Mouse (Mus musculus) hindbrain, embryonic 16.5 days (tissue): Measurements from ENCODE around the gene Ubp1. TPM values are rescaled to one million over a fixed set of nuclear protein-coding genes. Genes with fewer than 3 reads are reported as not detected.

Source experiments
- ATAC-seq: fragments of 200-750 bp; cut with Nextera tagmentation; 2 replicates; pipeline ENCODE4 v1.8.0; 2017; ENCODE audit warnings: moderate TSS enrichment, moderate library complexity
- H3K27ac ChIP-seq: fragments of 300-500 bp; sonication (generic); 2 replicates; pipeline ENCODE4 v1.5.1; 2014; ENCODE audit warnings: low read depth, mild to moderate bottlenecking, control low read depth, low read length, moderate library complexity
- H3K27me3 ChIP-seq: fragments of 300-500 bp; sonication (generic); replicated peaks from 2 replicates; pipeline ENCODE4 v1.6.1; 2014; ENCODE audit warnings: low read length; ENCODE audit not compliant: control insufficient read depth, insufficient read depth
- H3K36me3 ChIP-seq: fragments of 300-500 bp; sonication (generic); 2 replicates; pipeline ENCODE4 v1.6.1; 2014; ENCODE audit warnings: mild to moderate bottlenecking, low read length, moderate library complexity, mixed read lengths; ENCODE audit not compliant: control insufficient read depth, insufficient read depth
- H3K4me1 ChIP-seq: fragments of 300-500 bp; sonication (generic); 2 replicates; pipeline ENCODE4 v1.6.1; 2014; ENCODE audit warnings: low read depth, low read length; ENCODE audit not compliant: control insufficient read depth, insufficient read depth
- H3K4me2 ChIP-seq: fragments of 300-500 bp; sonication (generic); 2 replicates; pipeline ENCODE4 v1.6.1; 2014; ENCODE audit warnings: mild to moderate bottlenecking, low read length, control low read depth, moderate library complexity
- H3K4me3 ChIP-seq: fragments of 300-500 bp; sonication (generic); 2 replicates; pipeline ENCODE4 v1.5.1; 2014; ENCODE audit warnings: mild to moderate bottlenecking, low read length, control low read depth, moderate library complexity
- H3K9ac ChIP-seq: fragments of 300-500 bp; sonication (generic); 2 replicates; pipeline ENCODE4 v1.6.1; 2014; ENCODE audit warnings: low read depth, mild to moderate bottlenecking, control low read depth, low read length, moderate library complexity
- H3K9me3 ChIP-seq: fragments of 300-500 bp; sonication (generic); 2 replicates; pipeline ENCODE4 v1.6.1; 2014; ENCODE audit warnings: mild to moderate bottlenecking, low read length, moderate library complexity; ENCODE audit not compliant: control insufficient read depth
- WGBS: fragments of 180-500 bp; shearing (Covaris S2); extraction: QIAGEN DNeasy Blood & Tissue Kit; methylation state at CpG from one replicate; pipeline ENCODE4 v1.1.7; 2014; 5-methylcytosine and 5-hydroxymethylcytosine counted together
- polyA plus RNA-seq: library from polyadenylated mRNA; unstranded; fragments of >200 nt; fragmentation: Nextera tagmentation; extraction: Ambion mirVana; gene quantifications from 2 replicates; pipeline ENCODE4 v1.2.1, GENCODE M21; 2015

The Ubp1 gene
- polyA plus RNA-seq, 1 experiment from 2014 or later, result 21.3 TPM

DNA sequence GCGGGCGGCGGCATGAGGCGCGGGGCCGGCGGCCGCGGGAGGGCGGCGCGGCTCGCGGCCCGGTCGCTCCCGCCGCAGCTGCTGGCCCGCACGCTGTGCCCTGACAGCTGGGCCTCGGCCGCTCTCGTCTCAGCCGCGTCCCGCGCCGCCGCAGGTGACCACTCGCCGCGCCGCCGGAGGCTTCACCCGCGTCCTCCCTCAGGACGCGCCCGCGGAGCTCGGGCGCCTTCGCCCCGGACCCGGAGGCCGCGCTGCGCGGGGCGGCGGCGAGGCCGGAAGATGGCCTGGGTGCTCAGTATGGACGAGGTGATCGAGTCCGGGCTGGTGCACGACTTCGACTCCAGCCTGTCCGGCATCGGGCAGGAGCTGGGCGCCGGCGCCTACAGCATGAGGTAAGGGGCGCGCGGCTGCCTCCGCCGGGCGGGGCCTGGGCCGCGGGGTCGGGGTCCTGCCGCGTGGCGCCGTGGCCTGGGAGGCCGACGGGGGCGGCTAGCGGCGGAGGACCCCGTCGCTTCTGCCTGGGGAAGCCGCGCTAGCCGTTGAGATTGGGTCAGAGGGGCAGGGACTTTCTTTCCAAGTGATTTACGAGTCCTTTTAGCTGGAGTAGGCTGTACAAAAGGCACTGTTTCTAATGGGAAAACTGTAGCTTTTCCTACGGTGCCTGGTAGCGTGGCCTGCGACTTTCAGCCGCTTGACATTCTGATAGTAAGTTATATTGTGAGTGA, 803 bp downstream of the Ubp1 start:
- H3K27ac ChIP-seq, result peak overlapping the region; percentile 89
- H3K27me3 ChIP-seq, result no peaks in the 10 kb centered on the region
- peak; percentile 12; the same call in 1 of the 2 replicates for ATAC-seq
- H3K4me1 ChIP-seq, result peaks cover 18% of the 10 kb centered on the region
- H3K9me3 ChIP-seq, result no peaks in the 10 kb centered on the region
- no peaks in the 10 kb centered on the region for H3K36me3 ChIP-seq
- under 1% methylated on average over 54 of the region's 91 CpGs for WGBS
- H3K9ac ChIP-seq, result peak overlapping the region; percentile 94
- H3K4me3 ChIP-seq, result peak overlapping the region; percentile 88
- H3K4me2 ChIP-seq, result peak overlapping the region; percentile 74

DNA sequence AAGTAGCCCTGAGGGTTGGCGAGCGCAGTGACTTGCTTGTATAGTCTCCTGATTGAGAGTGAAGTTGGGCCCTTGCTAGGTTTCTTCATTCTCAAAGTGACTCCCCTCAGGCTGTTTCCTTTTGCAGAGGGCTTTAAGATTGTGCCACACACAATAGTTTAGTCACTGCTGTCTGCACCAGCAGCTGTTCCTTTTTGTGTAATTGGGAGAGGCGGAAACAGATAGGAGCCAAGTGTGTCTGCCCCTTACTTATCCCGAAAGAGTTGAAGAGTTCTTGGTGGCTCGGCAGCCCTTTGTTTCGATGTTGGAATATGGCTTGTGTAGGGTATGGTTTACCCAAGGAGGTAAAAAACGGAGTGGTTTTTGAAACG, 1.4 kb downstream of the Ubp1 start:
- WGBS, result under 1% methylated on average over 8 of the region's 8 CpGs
- H3K27ac ChIP-seq, result peak overlapping the region; percentile 89
- no peaks in the 10 kb centered on the region for H3K27me3 ChIP-seq
- H3K36me3 ChIP-seq, result no peaks in the 10 kb centered on the region
- no peaks in the 10 kb centered on the region for H3K9me3 ChIP-seq
- peak overlapping the region; percentile 88 for H3K4me3 ChIP-seq
- H3K4me2 ChIP-seq, result peak overlapping the region; percentile 74
- peaks cover 18% of the 10 kb centered on the region for H3K4me1 ChIP-seq
- no peak for ATAC-seq
- H3K9ac ChIP-seq, result peak overlapping the region; percentile 94

DNA sequence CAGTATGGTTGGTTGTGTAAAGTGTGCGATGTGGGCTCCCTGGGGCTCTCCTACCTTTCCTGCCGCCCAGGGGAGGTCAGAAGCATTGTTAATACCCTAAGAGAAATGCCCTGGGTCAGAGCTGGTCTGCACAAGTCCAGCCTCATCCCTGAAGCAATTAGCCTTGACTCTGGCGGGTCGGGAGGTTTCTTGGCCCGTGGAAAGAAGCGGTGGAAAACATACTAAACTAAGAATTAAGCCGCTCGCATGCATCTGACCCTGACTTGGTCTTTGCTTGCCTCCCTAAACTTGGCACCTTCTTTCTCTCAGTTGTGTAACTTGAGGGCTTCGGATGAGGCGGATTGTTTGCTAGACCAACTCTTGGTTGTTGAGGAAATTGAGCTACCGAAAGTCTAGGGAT, 1.8 kb downstream of the Ubp1 start:
- H3K4me1 ChIP-seq, result peaks cover 18% of the 10 kb centered on the region
- H3K9ac ChIP-seq, result peak overlapping the region; percentile 94; the same call in 1 of the 2 replicates
- no peaks in the 10 kb centered on the region for H3K36me3 ChIP-seq
- H3K27me3 ChIP-seq, result no peaks in the 10 kb centered on the region
- no peak overlapping the region for H3K27ac ChIP-seq
- H3K4me3 ChIP-seq, result peak overlapping the region; percentile 88
- no peak for ATAC-seq
- no peaks in the 10 kb centered on the region for H3K9me3 ChIP-seq
- H3K4me2 ChIP-seq, result peak overlapping the region; percentile 74
- 30% methylated on average over 11 of the region's 11 CpGs for WGBS

DNA sequence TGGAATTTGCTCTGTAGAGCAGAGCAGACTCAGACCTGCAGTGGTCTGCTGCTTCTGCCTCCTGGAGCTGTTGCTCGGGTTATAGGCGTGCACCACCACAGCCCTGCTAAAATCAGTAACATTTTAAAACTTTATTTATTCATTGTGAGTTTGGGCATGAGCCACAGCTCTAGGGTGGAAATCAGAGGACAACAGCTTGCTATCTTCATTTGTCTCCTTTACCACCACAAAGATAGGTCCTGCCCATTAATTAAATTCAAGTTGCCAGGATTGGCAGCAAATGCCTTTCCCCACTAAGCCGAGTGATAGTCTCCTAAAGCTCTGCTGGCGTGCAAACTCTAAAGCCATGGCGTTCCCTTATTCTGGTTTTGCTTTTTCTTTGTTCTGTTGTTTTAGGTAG, 4.9 kb downstream of the Ubp1 start:
- WGBS, result 69% methylated on average over 5 of the region's 5 CpGs
- Histone ChIP-seq H3K9me3 (no peaks in the 10 kb centered on the region), H3K27me3 (no peaks in the 10 kb centered on the region), H3K4me2 (no peak overlapping the region), H3K9ac (no peak overlapping the region), H3K27ac (no peak overlapping the region), H3K36me3 (no peaks in the 10 kb centered on the region), H3K4me3 (no peak overlapping the region), H3K4me1 (peaks cover 18% of the 10 kb centered on the region)
- ATAC-seq, result no peak

DNA sequence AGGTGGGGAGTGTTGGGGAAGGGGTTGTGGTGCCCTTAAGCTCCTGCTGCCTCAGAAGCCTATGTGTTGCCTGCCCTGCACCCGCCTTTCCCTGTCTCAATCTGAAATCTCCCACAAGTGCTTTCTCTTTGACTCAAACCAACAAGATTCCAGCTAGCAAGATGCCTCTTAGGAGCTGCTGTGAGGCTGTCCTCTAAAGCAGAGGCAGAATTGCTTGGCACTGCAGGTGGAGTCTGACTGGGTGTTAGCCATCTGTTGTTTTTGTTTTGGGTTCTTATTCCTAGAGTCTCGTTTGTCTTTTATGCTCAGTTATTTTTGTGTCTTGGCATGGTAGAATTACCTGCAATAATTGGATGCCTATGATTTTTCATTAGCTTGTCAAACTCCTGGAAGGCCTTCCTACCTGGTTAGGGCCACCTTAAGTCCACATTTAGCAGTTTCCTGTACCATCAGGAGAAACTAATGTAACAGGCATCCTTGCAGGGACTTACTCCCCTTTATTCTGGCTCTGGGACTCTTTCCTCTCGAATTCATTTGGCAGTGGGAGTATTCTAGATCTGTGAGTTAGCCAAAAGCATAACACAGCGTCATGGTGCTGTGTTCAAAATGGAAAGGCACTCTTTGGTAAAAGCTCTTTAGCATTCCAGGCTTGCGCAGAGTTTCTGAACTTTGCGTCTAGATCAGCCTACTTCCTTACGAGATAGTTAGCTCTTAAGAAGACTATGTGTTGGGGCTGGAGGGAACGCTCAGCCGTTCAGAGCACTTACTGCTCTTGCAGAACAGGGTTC, 8.5 kb downstream of the Ubp1 start:
- Histone ChIP-seq H3K4me1 (no peaks in the 10 kb centered on the region; the same call in none of the 2 replicates), H3K9me3 (no peaks in the 10 kb centered on the region), H3K27ac (0 out of 2 replicates have a peak overlapping the region, but pooled peaks have one; percentile 12), H3K4me3 (no peak overlapping the region), H3K9ac (no peak overlapping the region), H3K27me3 (no peaks in the 10 kb centered on the region), H3K36me3 (no peaks in the 10 kb centered on the region), H3K4me2 (no peak overlapping the region)
- 83% methylated on average over 9 of the region's 9 CpGs for WGBS
- no peak for ATAC-seq

DNA sequence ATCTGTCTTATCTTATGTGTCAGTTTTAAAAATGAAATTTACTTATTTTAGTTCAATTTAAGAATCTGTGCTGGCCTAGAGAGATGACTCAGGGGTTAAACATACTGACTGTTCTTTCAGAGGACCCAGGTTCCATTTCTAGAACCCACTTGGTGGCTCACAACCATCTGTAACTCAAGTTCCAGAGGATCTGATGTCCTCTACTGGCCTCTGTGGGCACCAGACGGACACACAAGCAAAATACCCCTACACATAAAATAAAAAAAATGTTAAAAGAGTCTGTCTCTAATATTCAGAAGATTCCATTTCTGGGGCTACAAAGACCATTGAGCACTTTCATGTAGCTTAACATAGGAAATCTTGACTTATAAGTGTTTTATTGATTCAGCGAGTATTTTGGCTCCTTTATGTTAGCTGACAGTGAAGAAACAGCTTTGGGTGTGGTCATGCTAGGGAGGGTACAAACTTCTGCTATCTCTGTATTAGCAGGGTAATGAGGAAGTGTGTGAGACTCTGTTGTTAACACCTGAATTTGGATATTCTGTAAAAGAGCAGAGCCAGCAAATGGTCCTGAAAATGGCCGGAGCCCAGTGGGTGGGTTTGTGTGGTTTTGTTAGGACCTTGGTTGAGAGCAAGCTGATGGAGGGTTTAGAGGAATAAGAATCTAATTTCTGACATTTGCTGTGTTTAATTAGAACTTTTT, 10.5 kb downstream of the Ubp1 start:
- no peaks in the 10 kb centered on the region for H3K9me3 ChIP-seq
- peaks cover 5% of the 10 kb centered on the region; the same call in 1 of the 2 replicates for H3K36me3 ChIP-seq
- H3K4me1 ChIP-seq, result no peaks in the 10 kb centered on the region
- H3K9ac ChIP-seq, result no peak overlapping the region
- H3K4me3 ChIP-seq, result no peak overlapping the region
- ATAC-seq, result no peak
- H3K27ac ChIP-seq, result no peak overlapping the region
- 96% methylated on average over 3 of the region's 3 CpGs for WGBS
- H3K4me2 ChIP-seq, result no peak overlapping the region
- H3K27me3 ChIP-seq, result no peaks in the 10 kb centered on the region

DNA sequence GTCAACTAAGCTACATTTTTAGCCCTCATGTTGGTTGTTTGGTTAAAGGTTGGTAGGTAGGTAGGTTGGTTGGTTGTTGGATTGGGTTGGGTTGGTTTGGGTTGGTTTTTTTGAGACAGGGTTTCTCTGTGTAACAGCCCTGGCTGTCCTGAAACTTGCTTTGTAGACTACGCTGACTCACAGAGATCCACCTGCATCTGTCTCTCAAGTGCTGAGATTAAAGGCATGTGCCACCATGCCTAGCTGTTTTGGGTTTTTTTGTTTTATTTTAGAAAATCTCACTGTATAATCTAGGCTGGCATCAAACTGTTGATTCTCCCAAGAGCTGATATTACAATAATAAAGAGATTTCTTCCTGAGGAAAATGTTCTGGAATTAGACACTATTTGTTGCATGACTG, 12.6 kb downstream of the Ubp1 start:
- ATAC-seq, result no peak
- 100% methylated on average over 1 of the region's 1 CpGs for WGBS
- Histone ChIP-seq H3K9ac (no peak overlapping the region), H3K4me3 (no peak overlapping the region), H3K9me3 (no peaks in the 10 kb centered on the region), H3K27me3 (no peaks in the 10 kb centered on the region), H3K27ac (no peak overlapping the region), H3K4me1 (no peaks in the 10 kb centered on the region), H3K36me3 (peaks cover 5% of the 10 kb centered on the region; the same call in 1 of the 2 replicates), H3K4me2 (no peak overlapping the region)

DNA sequence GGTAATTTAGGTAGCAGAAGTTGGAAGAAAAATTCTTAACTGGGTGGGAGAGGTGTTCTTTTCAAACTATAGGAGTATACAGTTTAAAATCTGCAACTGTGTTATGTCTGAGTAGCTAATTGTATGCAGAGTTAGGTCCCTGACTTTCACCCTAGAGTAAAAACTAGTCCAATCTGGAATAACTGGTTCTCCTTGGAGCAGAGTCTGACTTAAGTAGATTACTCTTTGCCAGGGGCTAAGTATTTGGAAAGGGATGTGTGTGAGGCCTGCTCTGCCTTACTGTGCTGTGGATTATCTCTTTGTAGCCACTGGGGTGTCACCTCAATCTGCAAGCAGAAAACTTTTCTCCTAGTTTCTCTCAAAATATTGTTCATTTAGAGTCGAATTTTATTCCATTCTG, 16.5 kb downstream of the Ubp1 start:
- Histone ChIP-seq H3K9ac (no peak overlapping the region), H3K36me3 (peaks cover 5% of the 10 kb centered on the region; the same call in 1 of the 2 replicates), H3K27me3 (no peaks in the 10 kb centered on the region), H3K9me3 (no peaks in the 10 kb centered on the region), H3K4me3 (no peak overlapping the region), H3K27ac (no peak overlapping the region), H3K4me1 (no peaks in the 10 kb centered on the region), H3K4me2 (no peak overlapping the region)
- 91% methylated on average over 1 of the region's 1 CpGs for WGBS
- no peak for ATAC-seq

DNA sequence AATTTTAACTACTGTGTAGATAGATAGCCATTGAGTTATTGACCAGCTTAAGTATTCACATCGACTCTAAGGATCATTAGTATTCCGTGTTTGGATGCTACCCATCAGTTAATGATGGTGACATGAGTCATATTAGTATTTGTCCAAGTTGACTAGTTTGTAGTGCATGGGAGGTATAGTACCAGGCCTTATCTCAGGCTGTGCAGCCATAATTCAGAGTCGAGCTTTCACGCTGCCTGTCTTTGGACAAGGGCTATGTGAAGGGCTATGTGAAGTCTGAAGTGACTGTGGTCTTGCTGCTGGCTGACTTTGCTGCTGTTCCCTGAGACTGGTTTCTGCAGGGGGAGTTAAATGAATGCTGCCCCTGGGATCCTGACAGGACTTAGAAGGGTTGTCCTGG, 27.0 kb downstream of the Ubp1 start:
- peaks cover 24% of the 10 kb centered on the region for H3K36me3 ChIP-seq
- H3K9ac ChIP-seq, result no peak overlapping the region
- WGBS, result 97% methylated on average over 4 of the region's 4 CpGs
- H3K27ac ChIP-seq, result no peak overlapping the region
- ATAC-seq, result no peak
- H3K4me1 ChIP-seq, result no peaks in the 10 kb centered on the region
- H3K9me3 ChIP-seq, result no peaks in the 10 kb centered on the region
- H3K4me2 ChIP-seq, result no peak overlapping the region
- no peak overlapping the region for H3K4me3 ChIP-seq
- no peaks in the 10 kb centered on the region for H3K27me3 ChIP-seq
